Mouse (Mus musculus): ENCODE measurements around the gene Ndufs1. TPM values are rescaled to one million over a fixed set of nuclear protein-coding genes. Genes with fewer than 3 reads are reported as not detected.

Gene Ndufs1
- polyA plus RNA-seq, 3 experiments from 2014 or later: 101 to 116 (median 108) TPM

DNA sequence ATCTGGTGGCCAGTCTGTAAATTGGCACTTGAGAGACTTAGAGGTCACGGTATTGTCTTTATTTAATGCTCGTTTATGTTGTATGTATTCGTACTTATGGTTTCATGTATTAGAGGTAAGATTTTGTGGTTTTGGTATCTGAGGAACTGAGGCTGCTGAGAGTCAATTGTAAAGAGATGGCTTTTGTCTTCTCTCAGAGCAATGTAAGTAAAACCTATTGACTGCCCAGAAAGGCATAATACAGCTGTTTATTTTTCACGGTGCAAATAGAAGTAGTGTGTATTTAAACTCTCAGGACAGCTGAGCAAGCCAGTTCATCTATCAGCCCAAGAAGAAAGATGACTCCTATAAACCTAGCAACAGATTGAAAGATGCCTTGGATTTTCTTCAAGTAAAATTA is 61.5 kb downstream of the Ndufs1 start:
- no peak for ATAC-seq

DNA sequence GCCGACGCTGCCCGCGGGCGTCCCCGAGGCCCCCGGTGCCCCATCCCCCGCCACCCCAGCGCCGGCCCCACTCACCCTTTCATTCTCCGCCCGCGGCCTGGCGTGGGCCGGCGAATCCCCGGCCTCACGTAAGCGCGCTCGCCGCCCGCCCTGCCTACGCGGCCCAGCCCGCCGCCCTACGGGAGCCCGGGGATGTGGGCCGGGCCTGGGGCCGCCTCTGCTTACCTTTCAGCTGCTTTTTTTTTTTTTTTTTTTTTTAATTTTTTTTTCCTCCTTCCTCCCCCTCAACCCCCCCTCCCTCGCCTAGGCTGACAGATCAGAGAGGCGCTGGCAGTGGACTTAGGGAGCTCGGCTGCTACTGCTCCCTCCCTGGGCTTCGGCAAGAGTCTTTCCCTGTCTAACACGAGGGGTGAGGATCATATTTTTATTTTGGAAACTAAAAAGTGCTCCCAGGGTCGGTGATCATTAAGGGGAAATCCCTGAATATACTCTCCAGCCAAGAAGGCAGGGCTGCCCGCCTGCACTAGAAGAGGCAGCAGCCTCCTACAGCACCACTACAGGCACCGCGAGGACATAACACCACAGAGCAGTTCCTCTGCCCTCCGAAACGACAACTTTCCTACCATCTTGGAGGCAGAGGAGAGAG is 62.4 kb downstream of the Ndufs1 start, which contains the start of gene Ino80d:
TSS of gene Ino80d (minus strand) at position 532 of the 646 bp plus-strand sequence.
- peak; percentile 97 for ATAC-seq

DNA sequence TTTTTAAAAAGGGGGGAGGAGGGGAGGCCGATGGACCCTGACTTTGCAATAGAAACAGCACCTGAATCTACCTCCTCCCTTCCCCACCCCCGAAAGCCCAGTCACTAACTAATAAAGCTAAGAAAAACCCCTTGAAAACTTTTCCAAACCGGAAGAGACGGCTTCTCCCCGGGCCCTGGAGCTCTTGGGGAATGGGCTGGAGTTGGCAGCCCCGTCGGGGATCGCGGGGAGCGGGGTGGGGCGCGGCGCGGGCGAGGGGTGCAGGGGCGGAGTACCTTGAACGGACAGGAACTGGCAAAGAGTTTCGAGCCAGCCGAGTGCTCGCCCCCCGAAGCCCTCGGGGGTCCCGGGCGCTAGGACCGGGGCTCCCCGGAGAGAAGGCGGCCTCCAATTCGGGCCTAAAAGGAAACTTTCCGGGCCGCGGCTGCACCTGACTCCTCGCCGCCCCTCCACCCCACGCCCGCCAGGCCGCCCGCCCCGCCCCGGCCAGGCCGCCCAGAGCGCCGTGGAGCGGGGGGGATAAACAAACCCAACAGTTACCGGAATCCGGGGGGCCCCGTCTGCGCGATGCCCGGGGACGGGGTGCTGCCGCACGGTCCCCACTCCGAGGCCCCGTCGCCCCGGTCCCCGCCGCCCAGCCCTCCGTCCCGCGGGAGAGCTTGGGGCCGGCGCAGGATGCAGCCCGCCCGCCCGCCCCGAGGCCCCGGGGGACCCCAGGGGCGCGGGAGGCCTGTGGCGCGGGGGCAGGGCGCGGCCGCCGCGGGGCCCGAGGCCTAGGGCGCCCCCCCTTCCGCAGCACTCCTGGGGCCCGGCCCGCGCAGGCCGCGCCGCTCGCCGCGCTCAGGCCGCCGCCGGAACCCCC is 63.1 kb downstream of the Ndufs1 start:
- ATAC-seq: no peak

DNA sequence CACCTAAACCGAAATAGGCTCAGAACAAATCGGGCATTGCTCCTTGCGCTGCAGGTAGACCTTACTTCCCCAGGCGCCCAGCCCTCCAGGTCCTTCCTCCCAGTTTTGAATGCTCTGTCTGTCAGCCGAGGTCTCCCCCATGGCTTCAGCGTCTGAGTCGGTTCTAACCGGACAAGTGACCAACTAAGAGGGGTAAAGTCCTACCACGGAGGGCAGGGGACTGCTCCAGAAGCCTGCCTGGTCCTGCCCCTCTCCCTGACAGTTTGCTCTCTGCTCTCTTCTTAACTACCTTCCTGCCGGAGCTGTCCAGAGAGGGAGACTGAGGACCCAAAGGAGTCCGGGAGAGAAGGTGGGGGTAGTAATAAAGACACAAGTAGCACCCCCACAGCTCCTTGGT is 63.8 kb downstream of the Ndufs1 start:
- ATAC-seq: no peak

DNA sequence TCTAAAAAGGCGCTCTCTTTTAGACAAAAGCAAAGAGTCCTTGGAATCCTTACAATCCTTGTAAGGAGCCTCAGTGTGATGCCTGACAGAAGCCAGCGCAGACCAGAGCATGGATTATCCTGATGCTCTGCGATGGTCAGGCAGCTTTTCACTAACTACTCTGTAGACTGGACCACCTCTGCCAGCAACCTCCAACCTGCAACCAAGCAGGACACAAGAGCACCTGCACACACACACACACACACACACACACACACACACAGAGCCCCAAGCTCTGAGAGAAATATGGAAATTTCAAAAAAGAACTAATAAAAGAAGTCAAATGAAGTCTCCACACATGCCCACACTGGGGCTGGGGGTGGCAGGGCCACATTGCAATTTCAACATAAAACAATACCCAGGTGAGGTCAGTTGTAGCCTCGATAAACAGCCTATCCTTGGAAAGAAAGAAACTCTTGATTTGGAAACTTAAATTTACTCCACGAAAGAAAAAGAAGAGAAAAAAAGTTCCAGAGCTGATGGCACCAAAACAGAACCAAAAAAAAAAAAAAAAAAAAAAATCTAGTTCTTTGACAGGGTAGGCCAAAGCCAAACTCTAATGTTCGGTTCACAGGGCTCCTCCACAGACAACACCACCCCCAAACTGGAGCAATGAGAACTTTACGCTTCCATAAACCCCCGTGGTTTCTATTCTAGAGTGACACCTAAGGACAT is 64.3 kb downstream of the Ndufs1 start:
- no peak for ATAC-seq

DNA sequence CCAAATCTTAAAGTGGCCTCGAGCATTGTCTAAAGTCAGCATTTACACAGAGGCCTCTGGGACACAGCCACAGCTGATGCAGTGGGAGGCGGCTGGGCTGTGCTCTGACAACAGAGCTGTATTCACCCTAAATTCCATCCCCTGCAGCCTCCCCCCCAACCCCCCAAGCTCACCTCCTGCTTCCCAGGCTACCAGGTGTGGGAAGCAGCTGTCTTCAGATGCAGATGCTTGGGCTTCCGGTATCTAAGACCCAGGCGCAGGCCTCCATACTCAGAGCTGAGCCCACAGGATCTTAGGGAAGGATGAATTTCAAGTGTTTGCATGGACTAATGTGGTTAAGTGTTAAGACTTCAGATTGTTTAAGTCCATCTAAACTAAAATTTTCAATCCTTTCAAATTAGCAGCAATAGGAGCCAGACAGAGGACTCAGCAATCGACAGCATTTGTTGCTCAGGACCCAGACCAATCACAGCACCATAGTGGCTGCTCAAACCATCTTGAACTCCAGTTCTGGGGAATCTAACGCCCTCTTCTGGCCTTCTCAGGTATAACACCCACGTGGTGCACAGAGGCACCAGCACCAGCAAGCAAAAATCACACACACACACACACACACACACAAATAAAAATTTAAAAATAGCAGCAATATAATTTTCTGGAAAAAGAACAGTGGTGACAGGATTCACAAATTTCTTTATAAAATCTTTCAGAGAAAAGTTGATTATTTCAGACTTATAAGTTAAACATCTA is 65.9 kb downstream of the Ndufs1 start:
- ATAC-seq: no peak

DNA sequence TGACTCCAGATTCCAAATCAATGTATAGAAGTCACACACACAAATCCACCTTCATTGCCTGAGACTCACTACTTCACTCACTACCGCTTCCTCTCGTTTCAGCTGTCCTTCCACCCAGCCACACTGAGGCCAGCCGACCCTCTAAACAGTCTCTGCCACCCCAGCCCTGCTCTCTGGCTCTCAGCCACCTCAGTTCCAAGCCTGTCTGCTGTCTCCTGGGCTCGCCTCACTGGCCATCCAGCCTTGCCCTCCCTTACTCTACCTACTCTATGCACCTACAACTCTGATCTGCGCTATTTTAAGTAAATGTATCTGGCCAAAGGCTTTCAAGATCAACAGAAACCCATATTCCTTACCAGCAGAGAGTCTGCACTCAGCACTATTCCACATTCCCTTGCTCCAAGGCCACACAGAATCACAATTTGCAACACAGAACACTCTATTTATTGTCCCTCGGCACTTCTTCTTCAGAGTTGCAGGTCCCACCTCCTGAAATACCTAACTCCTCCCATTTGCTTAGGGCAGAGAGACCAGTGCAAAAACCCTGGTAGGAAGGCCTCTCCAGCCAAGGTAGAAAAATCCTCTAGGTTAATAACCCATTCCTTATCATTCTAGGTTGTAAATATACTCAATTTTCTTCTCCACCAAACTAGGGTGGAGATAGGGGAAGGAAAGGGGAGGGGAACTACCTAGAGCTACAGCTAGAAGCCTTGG is 68.9 kb downstream of the Ndufs1 start:
- no peak for ATAC-seq

DNA sequence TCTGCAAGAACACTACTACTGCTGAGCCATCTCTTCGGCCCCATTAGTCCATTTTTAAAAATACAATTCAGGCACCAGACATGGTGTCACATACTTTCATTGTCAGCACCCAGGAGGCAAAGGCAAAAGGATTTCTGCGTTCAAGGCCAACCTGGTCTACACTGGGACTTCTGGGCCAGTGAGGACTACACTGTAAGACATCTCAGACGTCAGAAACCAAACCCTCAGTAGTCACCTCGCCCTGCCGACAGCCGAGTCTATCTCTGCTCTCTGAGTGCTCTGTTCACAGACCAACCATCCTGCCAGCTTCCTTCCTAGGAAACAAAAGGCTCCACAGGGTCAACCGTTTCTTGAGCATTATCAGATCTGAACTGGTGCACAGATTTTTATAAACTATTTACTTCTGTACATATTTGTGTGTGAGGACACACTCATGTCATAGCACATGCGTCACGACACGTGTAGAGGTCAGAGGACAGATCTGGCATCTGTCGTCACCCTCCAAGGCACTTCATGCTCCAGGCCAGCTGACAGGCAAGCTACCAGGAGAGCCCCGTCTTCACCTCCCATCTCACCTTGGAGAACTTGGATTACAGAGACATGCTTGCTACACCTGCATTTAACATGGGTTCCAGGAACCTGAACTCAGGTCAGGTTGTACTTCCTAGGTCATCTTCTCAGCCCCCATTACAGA is 73.7 kb downstream of the Ndufs1 start:
- ATAC-seq: no peak

DNA sequence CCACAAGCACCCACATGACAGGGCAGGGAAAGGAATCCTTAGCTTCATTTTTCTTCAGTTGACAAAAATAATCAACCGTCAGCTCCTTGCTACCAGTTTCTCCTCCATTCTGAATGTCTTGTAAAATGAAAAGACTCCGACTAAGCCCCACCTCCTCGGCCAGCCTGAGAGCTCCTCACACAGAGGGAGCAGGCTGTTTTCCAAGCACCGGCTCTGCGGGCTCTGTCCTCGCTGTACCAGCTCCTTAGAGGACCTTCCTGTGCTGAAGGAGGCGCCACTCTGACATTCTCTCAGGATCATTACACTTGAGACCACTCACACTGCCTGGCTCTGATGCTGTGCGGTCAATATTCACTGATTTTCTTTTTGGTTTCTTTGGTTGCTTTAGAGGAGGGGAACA is 76.4 kb downstream of the Ndufs1 start:
- ATAC-seq: no peak

DNA sequence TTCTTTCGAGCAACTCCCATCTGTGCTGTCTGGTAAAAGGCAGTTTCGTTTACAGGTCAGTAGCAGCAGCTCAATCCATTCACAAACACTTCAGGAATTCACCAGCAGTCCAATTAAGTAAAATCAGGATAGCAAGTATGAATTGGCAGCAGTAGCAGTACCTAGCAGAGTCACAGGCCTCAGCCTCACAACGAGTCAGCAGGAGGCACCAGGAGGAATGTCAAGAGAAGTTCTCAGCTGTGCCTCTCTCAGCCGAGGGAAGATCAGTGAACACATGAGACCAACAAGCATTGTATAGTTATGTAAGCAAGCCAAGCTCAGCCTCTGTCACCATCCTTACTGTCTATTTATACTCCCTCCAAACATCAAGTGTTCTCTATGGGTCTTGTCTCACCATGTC is 77.8 kb downstream of the Ndufs1 start:
- ATAC-seq: no peak

DNA sequence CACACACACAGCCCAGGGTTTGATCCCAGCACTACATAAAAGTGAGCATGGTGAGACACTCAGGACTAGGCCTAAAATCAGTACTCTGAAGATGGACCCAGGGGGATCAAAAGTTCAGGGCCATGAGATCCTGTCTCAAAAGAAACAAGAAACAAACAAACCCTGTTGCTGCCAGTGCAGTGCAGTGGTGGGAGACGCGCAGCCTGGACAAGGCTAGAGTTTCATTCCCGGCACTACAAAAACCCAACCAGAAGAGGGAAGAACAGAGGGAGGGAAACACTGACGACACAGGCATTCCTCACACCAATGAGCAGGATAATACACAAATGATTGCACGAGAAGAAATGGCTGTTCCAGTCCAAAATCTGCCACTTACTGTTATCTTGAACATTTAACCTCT is 80.6 kb downstream of the Ndufs1 start:
- ATAC-seq: no peak

Other genes starting within 250 kb of the Ndufs1 start
- gene Ino80d, start 62.2 kb downstream of the Ndufs1 start, polyA plus RNA-seq (2017; shearing (Covaris generic)): 10 to 100 TPM; 17.3 to 27.5 (median 19.9) TPM
- gene Eef1b2, start within 50 bp of the Ndufs1 start, polyA plus RNA-seq (2017; shearing (Covaris generic)): 1,000 to 10,000 TPM in 2 of 3 experiments, 100 to 1,000 TPM in 1; 826 to 1,123 (median 1,047) TPM
- not detected for gene Gpr1, start 37.7 kb upstream of the Ndufs1 start, polyA plus RNA-seq (2017; shearing (Covaris generic))
- gene Zdbf2, start 96.4 kb upstream of the Ndufs1 start, polyA plus RNA-seq (2017; shearing (Covaris generic)): under 1 TPM in 1 of 3 experiments, not detected in 2; 0.07 TPM